Mouse (Mus musculus) brain, embryonic 14.5 days (tissue): ENCODE results near the gene Baiap3.

ENCODE experiments used
- CTCF ChIP-seq: fragments of 200-500 bp; IDR thresholded peaks from 2 replicates; pipeline ENCODE4 v1.5.1; 2012; ENCODE audit warnings: inconsistent platforms, mild to moderate bottlenecking, moderate library complexity, borderline replicate concordance; ENCODE audit not compliant: insufficient read depth, insufficient read length; ENCODE audit errors: extremely low read depth
- POLR2A ChIP-seq: fragments of 200-500 bp; IDR thresholded peaks from 2 replicates; pipeline ENCODE4 v1.6.1; 2012; ENCODE audit warnings: mild to moderate bottlenecking, inconsistent platforms, borderline replicate concordance; ENCODE audit not compliant: poor library complexity, insufficient read depth, insufficient read length, severe bottlenecking; ENCODE audit errors: extremely low read depth

DNA sequence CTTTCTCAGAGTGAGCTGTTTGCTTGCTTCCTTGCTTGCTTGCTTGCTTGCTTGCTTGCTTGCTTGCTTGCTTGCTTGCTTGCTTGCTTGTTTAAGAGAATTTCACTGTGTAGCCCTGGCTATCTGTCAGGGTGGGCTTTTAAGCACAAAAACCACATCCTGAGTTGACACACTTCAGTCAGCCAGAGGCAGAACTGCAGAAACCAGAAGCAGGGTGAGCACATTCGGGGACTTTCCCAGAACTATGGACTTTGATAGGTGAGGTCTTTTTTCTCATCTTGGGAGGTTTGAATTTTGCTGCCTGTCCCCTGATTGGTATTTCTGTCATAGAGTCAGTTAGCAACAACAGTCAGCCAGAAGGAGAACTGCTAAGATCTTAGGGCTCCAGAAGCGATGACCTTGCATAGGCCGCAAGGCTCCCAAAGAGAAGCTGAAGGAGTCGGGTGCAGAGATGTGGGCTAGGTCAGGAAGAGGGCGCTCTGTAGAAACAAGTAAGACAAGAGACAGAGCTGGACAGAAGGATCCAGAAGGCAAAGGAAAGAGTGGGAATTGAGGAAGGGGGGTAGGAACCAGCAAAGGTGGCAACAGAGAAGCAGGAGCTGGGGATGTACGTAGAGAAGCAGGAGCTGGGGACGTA, 31.5 kb downstream of the Baiap3 start:
- TF ChIP-seq CTCF (no peak), POLR2A (no peak)
